Mouse (Mus musculus) B cell, adult (primary cell): ENCODE data around the gene Gckr. TPM values are rescaled to one million over a fixed set of nuclear protein-coding genes. Genes with fewer than 3 reads are reported as not detected.

Experiments used
- total RNA-seq: library from RNA; stranded (reverse); gene quantifications from 4 replicates; pipeline ENCODE4 v1.2.4, GENCODE M21; 2023; ENCODE audit not compliant: inconsistent age

Gckr gene
- 0.35 TPM in 1 of 4 replicates, not detected in the others for total RNA-seq

DNA sequence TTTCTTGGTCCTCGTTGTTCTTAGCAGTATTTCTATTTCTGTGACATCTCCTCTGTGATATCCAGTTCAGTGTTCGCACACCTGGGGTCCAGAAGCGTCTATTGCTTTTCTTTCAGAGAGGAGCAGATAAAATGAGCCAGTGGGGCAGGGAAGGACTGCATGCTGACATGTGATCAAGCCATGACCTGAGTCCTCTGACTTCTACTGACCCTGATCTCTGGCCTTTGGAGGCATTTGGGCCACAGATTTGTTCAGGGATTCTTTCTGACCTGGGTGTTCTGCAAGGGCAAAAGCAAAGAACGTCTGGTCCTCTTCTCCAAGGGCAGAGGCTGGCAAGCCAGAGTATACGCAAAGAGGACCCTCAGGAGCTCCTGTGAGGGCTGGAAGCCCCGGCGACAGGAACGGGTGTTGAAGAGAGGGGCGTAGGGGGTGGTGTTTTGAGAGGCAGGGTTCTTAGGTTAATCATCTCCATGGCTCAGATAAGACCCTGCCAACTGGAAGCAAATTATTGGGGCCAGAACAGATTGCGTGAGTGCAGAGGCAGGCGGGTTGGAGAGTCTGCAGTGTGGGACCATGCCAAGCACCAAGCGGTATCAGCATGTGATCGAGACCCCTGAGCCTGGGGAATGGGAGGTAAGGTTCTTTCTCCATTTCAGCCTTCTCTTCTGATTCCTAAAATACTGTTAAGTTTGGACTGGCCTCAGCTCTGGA, at the start of gene Gckr:
TSS of gene Gckr (plus strand) at position 397 of the 711 bp plus-strand sequence.

DNA sequence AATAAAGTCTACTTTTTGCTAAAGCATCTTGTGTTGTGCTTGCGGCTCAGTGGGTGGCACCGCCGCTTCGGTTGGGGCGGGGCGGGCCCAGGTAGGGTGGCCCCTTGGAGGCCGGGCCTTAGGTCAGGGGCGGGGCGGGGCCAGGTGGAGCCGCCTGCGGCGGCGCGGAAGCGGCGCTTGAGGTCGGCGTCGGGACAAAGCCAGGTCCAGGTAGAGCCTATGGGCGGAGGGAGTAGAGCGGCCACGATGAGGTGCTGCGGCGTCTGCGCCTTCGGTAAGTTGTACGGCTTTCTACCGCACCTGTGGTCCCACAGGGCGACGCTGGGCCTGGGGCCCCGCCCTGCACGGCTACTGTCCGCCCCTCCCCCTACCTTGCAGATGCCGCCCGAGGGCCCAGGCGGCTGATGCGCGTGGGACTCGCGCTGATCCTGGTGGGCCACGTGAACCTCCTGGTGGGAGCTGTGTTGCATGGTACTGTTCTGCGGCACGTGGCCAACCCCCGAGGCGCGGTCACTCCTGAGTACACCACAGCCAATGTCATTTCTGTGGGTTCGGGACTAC, 45.6 kb upstream of the Gckr start, which contains the start of gene Krtcap3:
TSS of gene Krtcap3 (plus strand) at position 151 of the 561 bp plus-strand sequence.

DNA sequence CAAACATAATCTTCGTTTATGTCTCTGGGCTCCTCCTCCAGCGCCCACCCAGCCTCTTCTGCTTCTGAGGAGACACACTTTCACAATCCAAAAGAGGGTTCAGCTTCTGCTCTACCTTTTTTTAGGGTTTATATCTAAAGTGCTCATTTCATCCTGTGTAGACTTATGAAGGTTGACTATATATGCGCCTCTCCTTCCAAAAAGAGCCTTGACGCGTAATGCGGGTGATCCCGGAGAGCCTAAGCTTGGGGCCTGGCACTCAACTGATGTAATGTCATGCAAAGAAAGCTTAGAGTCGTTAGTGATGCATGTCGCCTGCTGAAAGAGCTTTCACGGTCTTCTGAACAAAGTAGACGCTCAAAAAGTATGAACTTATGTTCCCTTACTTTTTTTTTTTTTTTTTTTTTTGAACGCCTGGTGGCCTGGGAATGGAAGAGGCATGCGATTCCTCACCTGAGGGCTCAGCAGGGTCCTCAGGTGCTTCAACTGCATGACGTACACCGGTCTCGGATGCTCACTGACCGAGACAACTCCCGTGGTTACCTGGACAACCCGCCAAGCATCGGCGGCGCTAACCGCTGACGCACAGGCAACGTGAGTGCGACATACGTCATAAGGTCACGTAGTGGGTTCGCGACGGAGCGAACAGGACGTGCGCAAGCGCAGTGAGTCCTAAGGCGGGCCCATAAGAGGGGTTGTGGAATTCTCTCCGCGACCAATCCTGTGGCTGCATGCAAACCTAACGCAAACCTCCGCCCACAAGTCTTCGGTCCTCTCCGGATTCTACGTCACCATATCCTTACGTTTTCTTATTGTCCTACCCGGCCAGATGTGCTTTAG, 6.5 kb upstream of the Gckr start, which contains the start of gene Ift172:
TSS of gene Ift172 (minus strand) at position 596 of the 840 bp plus-strand sequence.

DNA sequence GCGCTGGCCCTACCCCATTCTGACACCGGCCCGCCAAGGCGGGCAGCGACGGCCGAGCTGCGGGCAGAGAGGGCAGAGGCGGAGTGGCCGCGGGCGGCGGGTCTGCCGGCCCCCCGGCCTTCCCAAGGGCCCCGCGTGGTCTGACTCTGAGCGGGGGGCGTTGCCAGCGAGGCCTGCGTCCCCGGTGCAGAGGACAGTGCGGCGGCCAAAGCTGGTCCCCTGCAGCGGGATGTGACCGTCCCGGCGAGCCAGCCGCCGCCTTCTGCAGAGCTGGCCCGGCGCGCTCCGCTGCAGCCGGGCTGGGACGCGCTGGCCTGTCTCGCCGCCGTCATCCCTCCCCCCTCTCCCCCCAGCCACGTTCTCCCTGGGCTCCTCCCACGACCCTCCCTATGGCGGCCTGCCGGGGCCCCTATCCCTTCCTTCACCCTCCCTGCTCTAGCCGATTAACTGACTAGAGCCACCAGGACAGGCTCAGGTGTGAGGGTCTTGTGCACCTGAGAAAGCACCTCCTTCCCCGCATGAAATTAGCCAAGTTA, 1.6 kb upstream of the Gckr start, which contains the start of gene Fndc4:
TSS of gene Fndc4 (minus strand) at position 475 of the 536 bp plus-strand sequence.

Other genes with a start within 250 kb of the Gckr start
- gene Atraid, start 249.1 kb upstream of the Gckr start, total RNA-seq = 34.7 to 50.5 TPM (median 41.7 TPM) in 4 replicates
- 9.7 to 14.3 TPM (median 10.6 TPM) in 4 replicates for gene Slc5a6, start 248.5 kb upstream of the Gckr start, total RNA-seq
- gene Cad, start 242.7 kb upstream of the Gckr start, total RNA-seq = 57.4 to 64.3 TPM (median 61.9 TPM) in 4 replicates
- gene Dnajc5g, start 191.2 kb upstream of the Gckr start, total RNA-seq = not detected in 4 replicates
- 0.22 to 1.9 TPM (median 0.54 TPM) in 3 of 4 replicates, not detected in the other for gene Slc30a3, start 189.2 kb upstream of the Gckr start, total RNA-seq
- not detected in 4 replicates for gene Trim54, start 180.7 kb upstream of the Gckr start, total RNA-seq
- not detected in 4 replicates for gene Ucn, start 158.6 kb upstream of the Gckr start, total RNA-seq
- gene Mpv17, start 143.2 kb upstream of the Gckr start, total RNA-seq = 16.5 to 23.3 TPM (median 19.8 TPM) in 4 replicates
- 3.2 to 5.6 TPM (median 4.2 TPM) in 4 replicates for gene Gm29609, start 117.5 kb upstream of the Gckr start, total RNA-seq
- 171 to 195 TPM (median 190 TPM) in 4 replicates for gene Gtf3c2, start 117.3 kb upstream of the Gckr start, total RNA-seq
- gene Snx17, start 104.2 kb upstream of the Gckr start, total RNA-seq = 74.9 to 85.8 TPM (median 84.0 TPM) in 4 replicates
- gene Eif2b4, start 104.0 kb upstream of the Gckr start, total RNA-seq = 33.8 to 58.0 TPM (median 38.8 TPM) in 4 replicates
- 62.3 to 67.0 TPM (median 65.8 TPM) in 4 replicates for gene Zfp513, start 95.1 kb upstream of the Gckr start, total RNA-seq
- 154 to 202 TPM (median 169 TPM) in 4 replicates for gene Ppm1g, start 76.8 kb upstream of the Gckr start, total RNA-seq
- 314 to 335 TPM (median 321 TPM) in 4 replicates for gene Nrbp1, start 56.6 kb upstream of the Gckr start, total RNA-seq
- 2.1 TPM in 1 of 4 replicates, not detected in the others for gene Gm9970, start 56.2 kb upstream of the Gckr start, total RNA-seq
- gene Krtcap3, start 45.8 kb upstream of the Gckr start, total RNA-seq = 24.1 to 29.7 TPM (median 27.2 TPM) in 4 replicates
- gene Ift172, start 6.3 kb upstream of the Gckr start, total RNA-seq = 41.2 to 51.7 TPM (median 48.7 TPM) in 4 replicates
- 1.00 to 4.6 TPM (median 2.9 TPM) in 4 replicates for gene Fndc4, start 1.4 kb upstream of the Gckr start, total RNA-seq
- 35.6 to 38.0 TPM (median 36.5 TPM) in 4 replicates for gene Zfp512, start 155.0 kb downstream of the Gckr start, total RNA-seq
- 1.6 to 2.4 TPM (median 1.9 TPM) in 4 replicates for gene 4930548H24Rik, start 188.3 kb downstream of the Gckr start, total RNA-seq
- 49.8 to 59.9 TPM (median 54.2 TPM) in 4 replicates for gene Gpn1, start 197.3 kb downstream of the Gckr start, total RNA-seq
- 75.1 to 77.4 TPM (median 75.4 TPM) in 4 replicates for gene Slc4a1ap, start 229.6 kb downstream of the Gckr start, total RNA-seq
- gene Supt7l, start 230.4 kb downstream of the Gckr start, total RNA-seq = 24.9 to 32.1 TPM (median 27.0 TPM) in 4 replicates